Mouse (Mus musculus) megakaryocyte, adult 5-6 weeks (primary cell): ENCODE measurements around the gene Scoc. TPM values are rescaled to one million over a fixed set of nuclear protein-coding genes. Genes with fewer than 3 reads are reported as not detected.

Experiments used
- ATAC-seq: 2 replicates; pipeline ENCODE4 v1.8.0; 2016; ENCODE audit warnings: mild to moderate bottlenecking, inconsistent platforms; ENCODE audit not compliant: poor library complexity, severe bottlenecking
- total RNA-seq, 2 experiments: library from RNA; stranded (forward) in 1 of 2; stranded (reverse) in 1 of 2; fragments of 153-499, 151-499 nt in 1 of 2; fragments of 221-1000, 200-1000 nt in 1 of 2; gene quantifications; 2 replicates each; pipeline versions ENCODE4 v1.2.3 to v1.2.4; 2015 to 2017

Gene Scoc
- total RNA-seq, 2 experiments from 2014 or later: 18.8 to 45.5 TPM

GRCm38 (mm10) chr8:83406836-83407235 lies 51.4 kb downstream of the Scoc start:
- no peak for ATAC-seq

GRCm38 (mm10) chr8:83405548-83405947 lies 52.6 kb downstream of the Scoc start:
- ATAC-seq: no peak

- ATAC-seq: no peak
These were observed 60.5 kb downstream of the Scoc start for GRCm38 (mm10) chr8:83397726-83398125.

GRCm38 (mm10) chr8:83396680-83397079 lies 61.5 kb downstream of the Scoc start:
- ATAC-seq: no peak

- no peak for ATAC-seq
These were observed 63.9 kb downstream of the Scoc start for GRCm38 (mm10) chr8:83394325-83394724.

GRCm38 (mm10) chr8:83392521-83392920 lies 65.7 kb downstream of the Scoc start:
- no peak for ATAC-seq

GRCm38 (mm10) chr8:83390006-83390701 lies 68.0 kb downstream of the Scoc start:
- no peak for ATAC-seq

GRCm38 (mm10) chr8:83389316-83390005 lies 68.7 kb downstream of the Scoc start, which contains the start of gene Clgn:
Clgn (plus strand) TSS chr8:83389867.
- ATAC-seq: no peak

GRCm38 (mm10) chr8:83382850-83383249 lies 75.3 kb downstream of the Scoc start:
- no peak for ATAC-seq

- no peak for ATAC-seq
These were observed 77.2 kb downstream of the Scoc start for GRCm38 (mm10) chr8:83381016-83381415.

GRCm38 (mm10) chr8:83380141-83380540 lies 78.0 kb downstream of the Scoc start:
- no peak for ATAC-seq

Other genes starting within 250 kb of the Scoc start
- gene Ucp1, start 168.0 kb downstream of the Scoc start, total RNA-seq (2015): not detected in 2 replicates
- gene Ucp1, start 168.0 kb downstream of the Scoc start, total RNA-seq (2017): 0.07 TPM in 1 of 2 replicates, not detected in the other
- 17.1 and 18.8 TPM in 2 replicates for gene Elmod2, start 125.9 kb downstream of the Scoc start, total RNA-seq (2015)
- 20.2 and 23.3 TPM in 2 replicates for gene Elmod2, start 125.9 kb downstream of the Scoc start, total RNA-seq (2017)
- gene Mgat4d, start 109.9 kb downstream of the Scoc start, total RNA-seq (2015): not detected in 2 replicates
- not detected in 2 replicates for gene Mgat4d, start 109.9 kb downstream of the Scoc start, total RNA-seq (2017)
- gene Clgn, start 68.5 kb downstream of the Scoc start, total RNA-seq (2015): 0.14 TPM in 1 of 2 replicates, not detected in the other
- not detected in 2 replicates for gene Clgn, start 68.5 kb downstream of the Scoc start, total RNA-seq (2017)
- gene Olfr370, start 77.4 kb upstream of the Scoc start, total RNA-seq (2015): not detected in 2 replicates
- not detected in 2 replicates for gene Olfr370, start 77.4 kb upstream of the Scoc start, total RNA-seq (2017)
- 132 and 161 TPM in 2 replicates for gene Ndufb7, start 108.3 kb upstream of the Scoc start, total RNA-seq (2015)
- 205 and 227 TPM in 2 replicates for gene Ndufb7, start 108.3 kb upstream of the Scoc start, total RNA-seq (2017)
- gene Tecr, start 149.6 kb upstream of the Scoc start, total RNA-seq (2015): 282 and 314 TPM in 2 replicates
- 248 and 255 TPM in 2 replicates for gene Tecr, start 149.6 kb upstream of the Scoc start, total RNA-seq (2017)
- 40.0 and 40.7 TPM in 2 replicates for gene Dnajb1, start 149.8 kb upstream of the Scoc start, total RNA-seq (2015)
- gene Dnajb1, start 149.8 kb upstream of the Scoc start, total RNA-seq (2017): 26.4 and 34.4 TPM in 2 replicates
- 15.4 and 16.4 TPM in 2 replicates for gene Gipc1, start 194.3 kb upstream of the Scoc start, total RNA-seq (2015)
- gene Gipc1, start 194.3 kb upstream of the Scoc start, total RNA-seq (2017): 18.9 and 25.4 TPM in 2 replicates
- 0.07 TPM in 1 of 2 replicates, not detected in the other for gene Ptger1, start 208.3 kb upstream of the Scoc start, total RNA-seq (2015)
- gene Ptger1, start 208.3 kb upstream of the Scoc start, total RNA-seq (2017): 1.7 and 2.2 TPM in 2 replicates
- 53.3 and 55.4 TPM in 2 replicates for gene Pkn1, start 240.8 kb upstream of the Scoc start, total RNA-seq (2015)
- gene Pkn1, start 240.8 kb upstream of the Scoc start, total RNA-seq (2017): 103 and 110 TPM in 2 replicates